Mouse (Mus musculus): ENCODE measurements around the gene Tenm3.
"Not testable (repeated sequence)": the region's sequence is repeated elsewhere in the genome, so short reads cannot be mapped to it uniquely, and the experiment has no call there.

Gene Tenm3

DNA sequence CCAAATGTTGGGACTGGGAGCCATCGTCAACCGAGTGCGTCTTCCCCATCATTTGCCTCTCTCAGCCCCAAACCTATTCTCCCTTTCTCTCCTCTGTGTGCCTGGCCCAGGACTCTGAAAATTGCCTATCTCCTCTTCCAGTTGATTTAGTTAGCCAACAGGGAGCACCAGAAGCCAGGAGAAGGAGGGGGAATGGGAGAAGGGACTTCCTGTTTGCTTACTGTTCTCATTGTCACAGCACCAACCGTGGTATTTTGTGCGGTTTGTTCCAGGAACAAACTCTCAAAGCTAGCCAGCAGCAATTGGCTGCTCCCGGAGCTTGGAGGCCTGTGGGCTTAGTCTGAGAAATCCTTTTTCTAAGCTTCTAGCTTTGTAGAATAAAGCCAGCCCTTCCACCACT lies 636.2 kb downstream of the Tenm3 start:
- in situ Hi-C loops (cut with MboI, MseI), result loop anchor here (10.0 kb wide), 1 partner anchor 1467 kb away; no protein-coding TSS in a partner anchor

DNA sequence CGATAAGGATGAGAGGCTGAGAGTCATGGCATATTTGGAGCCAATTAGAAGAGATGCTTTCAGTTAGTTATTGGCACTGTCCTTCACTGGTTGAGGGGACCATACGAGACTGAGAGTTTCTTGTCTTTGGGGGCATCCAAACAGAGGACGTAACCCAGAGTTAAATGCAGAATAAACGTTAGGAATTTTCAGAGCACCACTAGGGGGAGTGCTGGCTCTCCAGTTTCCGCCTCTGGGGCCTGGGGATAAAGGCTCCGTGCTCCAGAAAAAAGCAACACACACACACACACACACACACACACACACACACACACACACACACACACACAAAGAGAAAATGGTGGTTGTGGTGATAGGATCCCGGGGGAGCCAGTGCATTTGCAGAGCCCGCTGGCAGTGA lies 636.8 kb downstream of the Tenm3 start:
- in situ Hi-C loops (cut with MboI, MseI), result loop anchor here (10.0 kb wide), 1 partner anchor 1468 kb away; no protein-coding TSS in a partner anchor

DNA sequence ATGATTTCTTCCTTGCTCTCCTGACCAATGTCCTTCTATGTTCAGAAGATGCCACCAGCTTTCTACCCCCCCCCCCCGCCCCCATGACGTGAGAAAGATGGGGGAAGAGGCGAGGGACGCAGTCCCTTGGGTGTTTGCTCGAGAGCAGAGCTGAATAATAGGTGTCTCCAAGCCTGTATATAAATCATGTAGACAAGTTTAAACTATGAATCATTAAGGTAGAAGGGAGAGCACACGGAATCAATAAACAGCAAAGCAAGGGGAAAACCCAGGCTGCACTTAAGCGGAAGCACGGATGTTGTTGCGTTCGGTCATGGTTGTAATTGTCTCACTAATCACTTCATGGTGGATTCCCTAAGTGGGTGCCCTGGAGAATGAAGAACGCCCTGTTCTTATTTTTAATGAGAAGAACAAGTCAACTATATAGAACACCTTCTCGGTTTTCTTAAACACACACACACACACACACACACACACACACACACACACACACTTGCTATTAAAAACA lies 638.9 kb downstream of the Tenm3 start:
- in situ Hi-C loops (cut with MboI, MseI), result loop anchor here (10.0 kb wide), 1 partner anchor 1470 kb away; no protein-coding TSS in a partner anchor

DNA sequence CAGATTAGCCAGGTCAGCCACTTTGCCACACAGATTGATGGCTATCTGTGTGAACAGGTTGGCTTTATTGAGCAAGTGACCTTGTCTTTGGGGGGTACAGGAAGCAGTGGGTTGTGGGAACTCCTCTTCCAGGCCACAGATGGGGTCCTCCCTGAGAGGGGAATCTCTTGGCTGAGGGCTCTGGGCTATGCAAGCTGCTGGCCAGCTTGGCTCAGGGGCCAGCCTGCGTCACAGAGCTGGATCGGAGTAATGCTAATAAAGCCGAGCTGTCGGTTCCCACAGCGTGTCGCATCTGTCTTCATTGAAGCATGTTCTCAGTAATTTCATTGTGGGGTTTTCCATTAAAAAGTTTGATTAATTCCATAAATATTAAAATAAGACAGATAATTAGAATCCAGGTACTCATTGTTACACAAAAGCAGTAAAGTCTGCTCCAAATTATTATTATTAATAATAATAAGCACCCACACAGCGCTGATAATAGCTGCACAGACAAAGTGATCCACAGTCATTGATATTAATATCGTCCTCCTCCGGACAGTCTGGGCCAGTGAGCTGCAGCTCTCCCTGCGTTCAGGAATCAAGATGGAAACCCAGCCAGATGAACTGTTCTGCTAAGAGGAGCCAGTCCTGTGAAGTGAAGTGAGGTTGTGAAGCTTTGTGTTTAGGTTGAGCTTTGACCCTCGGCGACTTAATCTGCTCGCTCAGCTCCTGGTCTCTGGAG lies 639.5 kb downstream of the Tenm3 start:
- in situ Hi-C loops (cut with MboI, MseI), result loop anchor here (10.0 kb wide), 1 partner anchor 1471 kb away; no protein-coding TSS in a partner anchor

DNA sequence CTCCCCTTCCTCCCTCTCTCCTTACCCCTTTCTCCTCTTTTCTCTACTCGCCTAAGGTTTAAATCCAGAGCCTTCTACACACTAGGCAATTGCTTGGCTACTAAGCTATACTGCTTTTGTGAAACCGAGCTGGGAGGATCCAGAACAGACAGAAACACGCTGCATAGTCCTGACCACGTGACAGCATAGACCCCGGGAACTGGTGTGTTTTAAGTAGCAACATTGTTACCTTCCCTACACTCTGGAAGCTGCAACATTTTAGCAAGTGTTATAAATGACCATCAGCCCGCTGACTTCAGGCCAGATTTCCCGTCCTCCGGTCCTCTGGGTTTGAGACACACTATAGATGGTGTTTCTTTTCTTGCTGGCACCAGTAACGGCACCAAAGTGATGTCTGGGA lies 640.1 kb downstream of the Tenm3 start:
- in situ Hi-C loops (cut with MboI, MseI), result loop anchor here (10.0 kb wide), 1 partner anchor 1471 kb away; no protein-coding TSS in a partner anchor

DNA sequence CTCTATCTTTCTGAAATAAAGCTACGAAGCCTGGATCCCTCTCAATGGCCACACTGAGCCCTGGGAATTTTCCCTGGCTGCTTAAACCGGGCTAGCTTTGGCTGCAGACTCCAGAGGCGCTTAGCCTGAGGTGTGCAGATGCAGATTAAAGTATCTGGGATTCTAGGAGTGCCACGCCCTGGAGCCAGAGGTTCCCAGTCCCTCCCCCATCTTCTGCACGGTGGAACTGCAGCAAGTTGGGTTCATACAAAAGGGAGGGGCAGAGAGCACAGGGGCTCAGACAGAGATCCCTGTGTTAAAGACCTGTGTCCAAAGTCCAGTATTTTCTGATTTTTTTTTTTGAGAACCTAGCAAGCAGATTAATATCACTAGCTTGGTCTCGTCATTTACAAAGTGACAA lies 640.6 kb downstream of the Tenm3 start:
- in situ Hi-C loops (cut with MboI, MseI), result loop anchor here (10.0 kb wide), 1 partner anchor 1472 kb away; no protein-coding TSS in a partner anchor

DNA sequence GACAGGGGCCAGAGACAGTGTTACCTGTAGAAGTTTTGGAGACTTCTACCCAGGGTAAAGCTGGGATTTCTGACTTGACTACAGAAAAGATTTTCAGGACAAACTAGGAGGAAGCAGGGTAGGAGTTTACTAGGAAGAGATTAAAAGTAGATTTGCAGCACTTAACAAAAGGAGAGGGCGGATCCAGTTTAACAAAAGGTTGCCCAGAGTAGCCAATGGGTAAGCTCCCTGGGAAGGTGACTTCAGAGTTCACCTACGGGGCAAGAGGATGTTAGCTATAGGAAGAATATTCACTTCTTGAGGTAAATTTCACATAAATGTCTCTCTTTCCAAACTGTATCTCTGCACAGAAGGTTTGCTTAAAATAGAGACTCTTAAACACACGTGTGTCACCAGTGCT lies 641.1 kb downstream of the Tenm3 start:
- in situ Hi-C loops (cut with MboI, MseI), result loop anchor here (10.0 kb wide), 1 partner anchor 1472 kb away; no protein-coding TSS in a partner anchor

DNA sequence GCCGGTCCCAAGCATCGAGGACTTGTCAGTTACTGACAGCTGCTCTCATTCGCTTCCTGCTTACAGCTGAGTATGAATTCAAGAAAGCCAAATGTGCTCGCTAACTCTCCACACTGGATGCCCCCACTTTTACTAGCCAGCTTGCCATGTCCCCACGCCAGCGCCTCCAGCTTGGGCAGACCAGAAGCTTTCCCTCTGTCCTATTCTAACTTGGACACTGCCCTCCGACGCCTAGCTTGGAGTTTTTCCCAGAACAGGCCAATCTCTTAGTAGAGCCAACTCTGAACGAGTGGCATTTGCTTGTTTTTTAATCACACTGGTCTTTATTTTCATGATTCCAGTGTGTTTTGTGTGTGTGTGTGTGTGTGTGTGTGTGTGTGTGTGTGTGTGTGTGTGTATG lies 644.6 kb downstream of the Tenm3 start:
- in situ Hi-C loops (cut with MboI, MseI), result no loop called here

DNA sequence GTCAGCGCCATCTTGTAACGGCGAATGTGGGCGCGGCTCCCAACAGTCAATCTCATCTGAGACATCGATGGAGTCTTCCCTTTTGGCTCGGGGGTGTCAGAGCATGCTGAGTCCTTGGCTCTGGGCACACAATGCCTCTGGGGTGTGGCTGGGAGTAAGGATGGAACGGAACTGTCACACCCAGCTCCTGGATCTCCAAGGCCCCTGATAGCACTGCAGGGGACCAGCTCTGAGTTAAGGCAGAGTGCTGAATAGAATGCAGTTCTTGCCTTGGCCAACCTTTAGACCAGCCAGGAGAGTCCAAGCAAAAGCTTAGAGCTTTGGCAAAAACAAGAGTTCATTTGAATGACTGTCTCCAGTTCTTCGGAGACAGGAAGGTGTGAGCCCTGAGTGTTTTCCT lies 647.8 kb downstream of the Tenm3 start:
- in situ Hi-C loops (cut with MboI, MseI), result no loop called here

DNA sequence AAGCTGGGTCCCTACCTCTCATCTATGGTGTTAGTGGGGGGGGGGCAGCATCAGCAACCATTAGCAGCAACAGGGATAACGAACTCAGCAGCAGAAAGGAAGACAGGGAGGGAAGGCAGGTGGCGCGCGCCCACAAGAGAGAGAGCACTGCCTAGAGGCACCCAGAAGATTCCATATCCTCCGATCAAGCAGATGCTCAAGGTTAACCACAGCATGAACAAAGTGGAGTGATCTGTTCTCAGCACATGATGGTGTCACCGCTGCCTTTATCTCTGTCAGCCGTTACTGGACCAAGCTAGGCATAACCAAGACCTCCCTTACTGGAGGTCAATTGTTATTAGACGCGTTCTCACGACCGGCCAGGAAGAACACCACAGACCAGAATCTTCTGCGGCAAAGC lies 655.2 kb downstream of the Tenm3 start:
- in situ Hi-C loops (cut with MboI, MseI), result no loop called here

DNA sequence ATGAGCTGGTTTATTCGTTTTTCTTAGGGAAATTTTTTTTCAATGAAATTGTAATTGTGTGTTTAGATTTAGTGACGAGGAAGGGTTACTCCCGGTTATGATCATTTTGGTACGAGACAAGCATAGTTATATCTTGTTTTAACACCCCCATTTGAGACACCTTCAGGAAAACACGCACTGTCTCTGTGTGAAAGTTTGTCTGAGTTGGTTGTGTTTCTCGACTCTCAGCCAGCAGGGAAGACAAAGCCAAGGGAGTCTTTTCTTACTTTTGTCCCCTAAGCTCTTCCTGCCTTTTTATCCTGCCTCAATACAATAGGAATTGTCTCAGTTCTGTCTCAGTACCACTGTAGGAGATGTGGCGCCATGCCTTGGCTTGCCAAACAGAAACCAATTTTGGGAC lies 660.0 kb downstream of the Tenm3 start:
- in situ Hi-C loops (cut with MboI, MseI), result no loop called here

DNA sequence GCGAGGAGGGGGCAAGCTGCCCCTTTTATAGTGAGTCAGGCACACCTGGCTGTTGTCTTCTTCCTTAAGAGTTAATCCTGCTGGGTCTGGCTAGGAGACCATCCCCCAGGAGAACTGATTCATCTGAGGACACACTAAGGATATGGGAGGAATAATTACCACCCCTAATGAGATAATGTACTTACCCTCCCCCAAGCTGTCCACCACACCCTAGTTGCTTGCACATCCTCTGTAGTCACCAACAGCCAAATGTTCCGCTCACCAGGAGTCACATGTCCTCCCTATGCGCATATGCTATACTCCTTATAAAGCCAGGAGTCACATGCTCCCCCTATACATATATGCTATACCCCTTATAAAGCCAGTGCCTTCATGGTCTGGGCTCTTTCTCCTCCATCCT lies 662.8 kb downstream of the Tenm3 start:
- in situ Hi-C loops (cut with MboI, MseI), result no loop called here

DNA sequence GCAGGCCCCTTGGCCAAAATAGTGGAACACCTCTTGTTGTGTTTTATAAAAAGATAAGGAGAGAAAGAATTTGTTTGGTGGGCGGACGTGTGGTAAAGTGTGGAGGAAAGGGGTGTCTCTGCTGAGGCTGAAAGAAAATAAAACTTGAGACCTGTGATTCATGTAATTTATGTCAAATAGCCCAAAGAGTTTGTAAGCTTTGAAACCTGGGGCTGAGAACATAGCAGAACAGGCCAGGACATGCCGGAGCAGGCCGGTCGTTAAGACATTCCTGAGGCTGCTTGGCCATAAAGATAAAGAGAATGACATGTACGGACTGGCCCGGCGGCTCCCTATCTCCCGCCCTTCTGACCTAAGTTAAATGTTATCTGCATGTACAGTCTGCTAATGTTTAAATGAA lies 663.6 kb downstream of the Tenm3 start:
- in situ Hi-C loops (cut with MboI, MseI), result not testable (repeated sequence)

DNA sequence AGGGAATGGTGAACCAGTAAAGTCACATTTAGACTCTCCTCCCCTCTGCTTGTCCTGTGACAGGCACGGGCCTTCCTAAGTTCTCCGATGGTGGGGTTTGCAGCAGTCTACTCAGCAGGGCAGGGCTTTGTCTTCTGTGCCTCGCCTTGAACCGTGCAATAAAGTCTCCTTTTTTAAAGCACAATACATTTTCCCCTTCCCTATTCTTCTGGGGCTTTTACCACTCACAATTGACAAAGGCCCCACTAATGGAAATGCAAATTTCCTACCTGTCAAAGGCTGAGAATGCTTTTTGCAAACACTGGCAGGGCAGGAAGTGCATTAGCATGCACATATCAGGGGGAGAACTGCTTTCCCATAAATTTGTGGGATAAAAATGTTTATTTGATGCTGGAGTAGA lies 664.8 kb downstream of the Tenm3 start:
- in situ Hi-C loops (cut with MboI, MseI), result loop anchor here (10.0 kb wide), 1 partner anchor 874 kb away; no protein-coding TSS in a partner anchor

DNA sequence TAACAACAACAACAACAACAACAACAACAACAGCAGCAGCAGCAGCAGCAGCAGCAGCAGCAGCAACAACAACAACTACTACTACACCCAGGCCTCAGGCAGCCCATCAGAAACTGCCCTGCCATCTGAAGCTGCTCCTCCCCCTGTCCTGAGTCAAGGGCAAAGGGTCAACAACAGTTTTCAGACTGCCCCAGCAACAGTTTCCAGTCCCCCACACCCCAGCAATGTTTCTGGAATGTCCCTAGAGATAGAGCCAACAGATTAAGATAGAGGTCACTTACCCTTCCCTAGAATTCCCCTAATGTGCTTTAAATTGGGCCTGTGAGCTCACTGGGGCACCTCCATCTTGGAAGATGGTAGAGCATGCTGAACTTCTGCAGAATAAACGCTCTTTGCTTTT lies 665.9 kb downstream of the Tenm3 start:
- in situ Hi-C loops (cut with MboI, MseI), result loop anchor here (10.0 kb wide), 1 partner anchor 873 kb away; no protein-coding TSS in a partner anchor

All from T-helper 2 cell (primary cell).